Mouse (Mus musculus) G1E (cell line): ENCODE data around the gene Apobr.

Experiments
- CTCF ChIP-seq: IDR thresholded peaks from 2 replicates; pipeline ENCODE4 v1.5.1; 2012; ENCODE audit warnings: low read depth, low read length, inconsistent platforms, mixed read lengths
- GATA1 ChIP-seq: IDR thresholded peaks from 2 replicates; pipeline ENCODE4 v1.6.1; 2012; ENCODE audit warnings: borderline replicate concordance, low read length, inconsistent platforms, mixed read lengths
- GATA2 ChIP-seq: IDR thresholded peaks from 2 replicates; pipeline ENCODE4 v1.6.1; 2012; ENCODE audit warnings: low read depth, low read length, inconsistent platforms, borderline replicate concordance
- TAL1 ChIP-seq: conservative IDR thresholded peaks from 2 replicates; pipeline ENCODE4 v1.6.1; 2012; ENCODE audit warnings: low read depth, low read length, inconsistent platforms, mixed read lengths

DNA sequence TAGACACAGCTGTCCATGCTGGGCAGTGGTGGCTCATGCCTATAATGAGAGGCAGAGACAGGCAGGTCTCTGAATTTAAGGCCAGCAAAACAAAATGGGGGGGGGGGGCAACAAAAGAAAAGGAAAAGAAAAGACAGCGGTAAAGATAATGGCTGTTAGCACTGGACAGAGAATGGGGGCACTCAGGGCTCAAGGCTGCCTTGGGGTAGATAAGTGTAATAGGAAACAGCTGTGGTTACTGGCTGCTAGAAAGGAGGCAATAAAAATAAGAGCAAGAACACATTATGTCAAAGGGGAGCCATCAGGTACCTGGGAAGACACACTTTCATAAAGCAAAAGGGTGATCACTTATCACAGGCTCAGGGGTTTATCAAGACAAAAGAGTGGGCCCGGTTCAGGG, 47.7 kb downstream of the Apobr start:
- TF ChIP-seq CTCF = no peak
- TF ChIP-seq GATA2 = no peak
- peak; percentile 47; the same call in 1 of the 2 replicates for TF ChIP-seq TAL1
- TF ChIP-seq GATA1 = no peak
